Mouse (Mus musculus) megakaryocyte-erythroid progenitor cell, adult 5-6 weeks (primary cell): Measurements from ENCODE around the gene Irf8. TPM values are rescaled to one million over a fixed set of nuclear protein-coding genes. Genes with fewer than 3 reads are reported as not detected.
"Not testable (repeated sequence)": the region's sequence is repeated elsewhere in the genome, so short reads cannot be mapped to it uniquely, and the experiment has no call there.

ENCODE experiments used
- ATAC-seq: replicated peaks from 2 replicates; pipeline ENCODE4 v1.8.0; 2016; ENCODE audit warnings: mild to moderate bottlenecking, inconsistent platforms; ENCODE audit not compliant: severe bottlenecking, poor library complexity, low FRiP score, low TSS enrichment
- total RNA-seq, 2 experiments: library from RNA; stranded (forward) in 1 of 2; stranded (reverse) in 1 of 2; fragments of 200-1000, 215-1000 nt in 1 of 2; fragments of >200 nt in 1 of 2; fragmentation: Nextera tagmentation in 1 of 2; gene quantifications; 2 replicates each; pipeline ENCODE4 v1.2.3; 2014 to 2017

Irf8 gene
- total RNA-seq, 2 experiments from 2014 or later = 1.0 to 6.9 TPM

DNA sequence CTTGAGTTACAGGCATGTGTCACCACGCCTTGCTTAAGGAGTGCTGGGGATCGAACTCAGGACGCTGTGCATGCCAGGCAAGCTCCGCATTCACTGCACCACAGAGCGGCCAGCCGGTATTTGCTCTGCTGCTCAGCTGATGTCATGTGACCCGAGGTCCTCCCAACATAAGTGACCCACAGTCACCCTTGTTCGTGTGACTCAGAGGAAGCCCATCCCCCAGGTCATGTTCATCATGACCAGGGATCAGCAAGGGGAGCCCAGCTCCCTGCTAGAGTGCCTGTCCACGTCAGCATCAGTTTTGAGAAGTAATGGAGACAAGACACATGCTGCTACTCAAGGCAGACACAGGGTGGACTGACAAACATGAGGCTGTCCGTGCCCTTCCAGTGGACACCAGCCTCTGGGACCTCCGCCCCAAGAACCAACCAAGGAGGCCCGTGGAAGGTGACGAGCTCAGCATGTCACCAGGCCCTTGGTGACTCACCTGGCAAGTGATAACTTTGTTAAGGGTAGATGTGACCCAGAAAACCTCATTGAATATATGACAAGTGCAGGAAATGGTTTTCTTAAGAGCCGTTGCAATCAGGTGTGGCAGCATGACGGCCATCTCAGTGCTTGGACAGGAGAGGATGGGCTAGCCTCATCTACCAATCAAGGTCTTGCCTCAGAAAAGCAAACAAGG is 20.0 kb upstream of the Irf8 start:
- ATAC-seq = no peak

DNA sequence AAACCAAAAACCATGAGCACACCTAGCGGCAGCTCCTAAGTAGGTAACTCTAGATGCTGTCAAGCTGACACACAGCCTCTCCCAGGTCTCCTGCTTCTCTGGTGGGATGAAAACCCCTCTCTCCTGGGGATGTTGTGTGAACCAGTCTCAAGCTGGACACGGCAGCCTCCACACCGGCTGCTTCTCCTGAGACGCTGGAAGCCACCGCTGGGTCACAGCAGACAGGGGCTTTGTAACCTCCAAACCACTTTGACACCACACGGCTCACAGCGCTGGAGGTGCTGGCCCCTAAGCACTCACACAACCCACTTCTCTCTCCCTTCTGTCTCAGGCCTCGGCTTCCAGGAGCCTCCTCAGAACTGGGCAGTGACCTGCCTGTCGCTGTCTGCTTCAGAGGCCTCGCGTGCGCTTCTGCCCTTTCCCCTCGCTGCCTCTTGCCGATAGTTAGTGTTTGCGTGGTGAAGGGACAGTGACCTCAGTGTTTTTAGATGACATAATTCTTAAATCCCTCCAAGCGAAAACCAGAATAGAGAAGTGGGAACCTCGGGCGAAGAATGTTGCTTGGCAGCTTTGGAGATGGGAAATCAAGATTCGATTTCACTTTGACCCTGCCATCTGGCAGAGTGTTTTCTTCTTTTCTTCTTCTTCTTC is 16.4 kb upstream of the Irf8 start:
- no peak for ATAC-seq

DNA sequence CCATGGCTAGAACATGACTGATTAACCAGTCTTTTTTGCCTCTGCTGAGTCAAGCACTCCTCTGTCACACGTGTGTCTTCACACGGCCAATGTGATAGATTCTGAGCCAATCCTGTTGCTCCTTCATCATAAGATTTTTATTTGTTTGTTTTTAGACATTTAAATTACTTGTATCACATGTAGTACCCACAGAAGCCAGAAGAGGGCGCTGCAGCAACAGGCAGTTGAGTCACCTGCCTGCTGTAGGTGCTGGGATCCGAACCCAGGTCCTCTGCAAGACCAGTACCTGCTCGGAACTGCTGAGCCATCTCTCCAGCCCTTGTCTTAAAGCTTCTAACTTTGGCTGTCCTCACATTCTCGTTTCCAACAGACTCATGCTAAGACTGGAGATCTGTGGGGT is 13.1 kb upstream of the Irf8 start:
- ATAC-seq = no peak

DNA sequence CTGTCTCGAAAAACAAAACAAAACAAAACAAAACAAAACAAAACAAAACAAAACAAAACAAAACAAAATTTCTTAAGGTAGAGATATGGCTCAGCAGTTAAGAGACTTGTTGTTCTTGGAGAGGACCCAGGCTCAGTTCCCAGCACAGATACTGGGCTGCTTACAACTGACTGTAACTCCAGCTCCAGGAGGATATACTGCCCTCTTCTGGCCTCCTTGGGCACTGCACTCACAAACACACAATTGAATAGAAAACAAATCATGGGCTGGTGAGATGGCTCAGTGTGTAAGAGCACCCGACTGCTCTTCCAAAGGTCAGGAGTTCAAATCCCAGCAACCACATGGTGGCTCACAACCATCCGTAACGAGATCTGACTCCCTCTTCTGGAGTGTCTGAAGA is 12.1 kb upstream of the Irf8 start:
- ATAC-seq = not testable (repeated sequence)

DNA sequence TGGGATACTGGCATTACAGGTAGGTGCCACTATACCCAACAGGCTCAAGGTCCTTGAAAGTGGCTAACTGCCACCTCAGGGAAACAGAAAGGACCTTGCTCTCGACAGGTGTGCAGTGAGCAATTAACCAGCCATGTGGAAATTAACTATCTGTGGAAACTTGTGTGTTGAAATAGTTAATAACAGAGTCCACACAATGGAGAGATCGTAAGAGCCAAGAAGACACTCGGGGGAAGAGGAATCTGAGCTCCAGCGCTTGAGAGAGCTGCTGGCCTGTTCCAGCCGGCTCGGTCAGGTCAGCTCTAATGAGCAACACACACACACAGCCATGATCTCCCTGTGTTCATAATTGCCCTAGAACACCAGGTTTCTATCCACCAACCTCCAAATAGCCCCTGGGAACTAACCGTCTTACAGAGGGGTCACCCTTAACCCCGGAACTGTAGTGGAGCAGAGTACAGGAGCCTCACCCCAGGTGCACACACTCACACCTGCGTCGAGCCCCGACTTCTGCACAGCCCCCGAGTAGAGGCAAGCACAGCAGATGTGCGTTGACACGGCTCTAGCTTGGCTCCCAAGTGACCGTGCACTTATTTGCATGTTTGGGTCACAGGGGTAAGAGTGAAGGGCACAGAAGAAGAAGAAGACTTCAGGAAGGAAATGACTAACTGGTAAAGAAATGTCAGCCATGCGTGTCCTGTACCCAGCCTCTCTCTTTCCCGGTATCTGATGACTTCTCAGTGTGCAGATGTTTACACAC is 11.2 kb upstream of the Irf8 start:
- no peak for ATAC-seq

DNA sequence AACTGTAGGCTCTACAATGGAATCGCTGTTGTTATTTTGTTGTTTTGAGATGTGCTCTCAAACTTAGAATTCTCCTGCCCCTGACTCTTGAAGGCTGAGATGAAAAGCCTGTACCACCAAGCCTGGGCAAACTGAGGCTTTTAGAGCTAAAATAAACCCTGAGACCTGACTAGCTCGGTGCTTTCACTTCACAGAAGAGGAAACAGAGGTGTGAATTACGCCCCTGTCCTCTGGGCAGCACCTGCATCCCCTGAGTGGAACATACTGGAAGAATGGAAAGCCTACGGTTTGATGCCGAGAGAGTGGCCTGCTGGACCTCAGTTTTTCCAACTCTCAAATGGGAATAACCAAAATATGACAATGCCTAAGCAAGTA is 10.6 kb upstream of the Irf8 start:
- no peak for ATAC-seq

DNA sequence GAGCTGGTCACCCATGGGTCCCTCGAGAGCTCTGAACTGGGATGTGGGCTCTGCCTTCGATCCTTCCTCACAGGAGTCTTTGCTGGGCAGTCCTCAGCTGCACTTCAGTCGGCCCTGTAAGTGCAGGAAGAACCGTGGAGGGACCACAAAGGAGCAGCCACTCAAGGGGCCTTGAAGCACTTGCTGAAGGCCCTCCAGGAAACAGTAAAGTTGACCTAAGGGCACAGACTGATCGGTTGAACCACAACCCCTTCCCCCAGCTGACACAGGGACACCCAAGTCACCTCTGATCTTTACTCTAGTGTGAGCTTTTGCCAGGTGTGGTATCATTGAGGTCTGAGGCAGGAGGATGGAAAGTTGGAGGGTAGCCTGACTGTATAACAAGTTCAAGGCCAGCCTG is 10.1 kb upstream of the Irf8 start:
- no peak for ATAC-seq

DNA sequence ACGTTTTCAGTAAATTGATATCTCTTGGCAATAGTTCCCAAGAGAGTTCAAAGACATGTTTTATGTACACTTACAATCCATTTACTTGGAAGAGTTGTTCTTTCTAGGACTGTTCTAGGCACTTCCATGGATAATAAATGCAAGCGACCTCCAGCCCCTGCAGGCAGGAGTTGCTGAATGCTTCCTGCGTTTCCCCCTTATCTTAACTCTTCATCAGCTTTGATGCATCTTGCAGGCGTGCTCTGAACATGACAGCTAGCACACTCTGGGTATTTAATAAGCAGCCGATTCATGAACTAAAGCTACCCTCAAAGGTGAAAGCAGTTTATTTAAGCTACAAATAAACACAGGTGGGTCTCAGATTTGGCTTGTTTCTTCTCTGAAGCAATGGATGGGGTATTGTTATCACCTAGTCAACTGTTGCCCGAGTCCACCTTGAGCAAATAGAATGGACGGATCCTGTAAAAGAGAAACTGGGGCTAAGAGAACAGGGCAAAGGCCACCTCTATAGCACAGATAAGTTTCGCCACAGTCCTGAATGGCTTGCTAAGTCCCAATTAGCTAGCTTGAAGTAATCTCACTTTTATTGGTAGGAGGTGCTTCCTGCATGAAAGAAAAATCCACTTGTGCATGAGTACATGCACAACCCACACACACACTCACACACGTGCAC is 7.5 kb upstream of the Irf8 start:
- no peak for ATAC-seq

DNA sequence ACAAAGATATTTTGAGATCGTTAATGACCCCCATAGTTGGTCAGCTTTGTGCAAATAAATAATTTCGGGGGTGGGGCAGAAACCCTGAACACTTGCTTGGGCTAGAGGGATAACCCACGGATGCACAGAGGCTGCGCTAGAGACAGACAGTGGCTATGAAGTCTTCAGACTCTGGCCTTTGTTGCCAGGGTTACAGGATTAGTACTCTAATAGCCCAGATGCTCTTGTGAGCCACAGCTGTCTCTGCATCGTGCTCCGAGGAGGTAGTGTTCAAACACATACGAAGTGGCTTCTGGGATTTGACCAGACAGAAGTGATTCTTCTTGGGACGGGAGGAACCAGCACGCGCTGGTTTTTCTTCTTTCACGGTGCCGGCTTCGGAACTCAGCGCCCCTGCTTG is 4.6 kb upstream of the Irf8 start:
- ATAC-seq = no peak

DNA sequence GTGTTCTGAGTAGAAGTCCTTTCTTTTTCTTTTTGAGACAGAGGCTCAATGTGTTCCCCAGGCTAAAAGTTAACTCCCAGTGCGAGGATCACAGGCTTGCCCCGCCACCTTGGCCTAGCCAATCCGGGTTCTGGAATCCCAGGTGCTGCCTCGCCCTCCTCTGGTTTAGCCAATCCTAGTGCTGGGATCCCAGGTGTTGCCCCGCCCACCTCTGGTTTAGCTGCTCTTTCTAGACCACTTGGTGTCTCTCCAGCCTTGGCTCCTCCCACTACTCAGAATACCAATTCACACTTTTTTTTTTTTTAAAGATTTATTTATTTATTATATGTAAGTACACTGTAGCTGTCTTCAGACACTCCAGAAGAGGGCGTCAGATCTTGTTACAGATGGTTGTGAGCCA is 4.1 kb upstream of the Irf8 start:
- ATAC-seq = no peak

DNA sequence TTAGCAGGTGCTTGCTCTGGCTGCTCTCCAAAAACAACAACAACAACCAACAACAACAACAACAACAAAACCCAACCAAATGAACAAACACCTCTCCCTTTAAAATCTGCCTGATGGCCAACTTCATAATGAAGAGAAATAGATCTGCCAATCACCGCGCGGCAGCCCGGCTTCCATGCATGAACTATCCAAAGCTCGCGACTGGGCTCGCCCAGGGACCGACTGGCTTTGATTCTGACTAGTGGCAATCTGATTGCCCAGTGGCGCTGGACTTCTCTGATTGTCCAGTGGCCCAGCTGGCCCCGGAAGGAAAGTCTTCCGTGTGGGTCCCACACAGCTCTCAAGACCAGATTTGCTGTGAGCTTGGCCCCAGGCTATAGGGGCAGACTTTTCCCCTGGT is 328 bp downstream of the Irf8 start:
- no peak for ATAC-seq

DNA sequence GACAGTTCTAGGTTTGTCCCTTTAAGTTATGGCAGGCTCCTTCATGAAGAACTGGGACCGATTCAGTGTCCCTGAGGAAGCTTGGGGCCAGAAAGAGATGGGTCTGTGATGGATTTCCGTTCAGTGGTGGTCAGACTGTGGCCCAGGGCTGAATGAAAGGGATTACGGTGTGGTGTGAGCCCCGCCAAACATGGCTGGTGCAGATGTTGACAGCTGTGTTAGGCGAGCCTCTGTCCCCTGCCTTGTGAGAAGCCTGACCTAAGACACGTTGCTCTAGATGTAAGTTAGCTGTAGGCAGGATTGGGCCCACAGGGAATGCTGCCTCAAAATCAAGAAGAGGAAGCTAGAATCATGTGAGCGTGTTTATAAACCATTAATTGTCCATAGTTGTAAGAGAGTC is 1.0 kb downstream of the Irf8 start:
- no peak for ATAC-seq

DNA sequence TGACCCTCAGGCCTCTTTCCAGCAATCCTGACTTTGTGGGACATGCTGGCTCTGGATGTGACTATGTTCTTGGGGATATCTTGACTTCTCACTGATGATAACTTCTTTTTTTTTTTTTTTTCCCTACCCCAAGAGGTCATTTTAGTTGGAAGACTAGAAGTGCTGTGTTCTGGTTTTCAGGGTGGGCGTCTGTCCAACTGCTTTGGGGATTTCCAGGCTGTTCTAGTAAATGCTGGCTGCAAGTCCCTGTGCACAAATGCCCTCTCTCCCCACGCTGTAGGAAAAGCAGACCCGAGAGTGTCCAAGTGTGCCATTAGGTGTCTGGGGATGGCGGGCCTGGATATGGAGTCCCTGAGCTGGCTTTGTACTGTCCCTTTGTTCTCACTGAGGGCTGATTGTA is 2.6 kb downstream of the Irf8 start:
- ATAC-seq = no peak

DNA sequence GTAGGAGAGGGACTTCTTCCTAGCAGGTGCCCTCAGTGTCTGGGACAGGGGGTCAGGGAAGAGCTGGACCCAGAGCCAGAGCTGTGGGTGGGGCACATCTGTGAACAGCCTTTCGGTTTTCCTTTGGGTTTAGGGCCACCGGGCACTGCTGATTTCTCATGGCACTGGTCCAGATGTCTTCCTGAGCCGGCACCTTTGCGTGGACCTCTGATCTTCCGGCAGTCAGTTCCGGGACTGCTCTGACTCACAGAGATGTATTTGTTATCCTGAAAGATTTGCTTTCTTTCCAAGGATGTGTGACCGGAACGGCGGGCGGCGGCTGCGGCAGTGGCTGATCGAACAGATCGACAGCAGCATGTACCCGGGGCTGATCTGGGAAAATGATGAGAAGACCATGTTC is 3.4 kb downstream of the Irf8 start:
- ATAC-seq = no peak

DNA sequence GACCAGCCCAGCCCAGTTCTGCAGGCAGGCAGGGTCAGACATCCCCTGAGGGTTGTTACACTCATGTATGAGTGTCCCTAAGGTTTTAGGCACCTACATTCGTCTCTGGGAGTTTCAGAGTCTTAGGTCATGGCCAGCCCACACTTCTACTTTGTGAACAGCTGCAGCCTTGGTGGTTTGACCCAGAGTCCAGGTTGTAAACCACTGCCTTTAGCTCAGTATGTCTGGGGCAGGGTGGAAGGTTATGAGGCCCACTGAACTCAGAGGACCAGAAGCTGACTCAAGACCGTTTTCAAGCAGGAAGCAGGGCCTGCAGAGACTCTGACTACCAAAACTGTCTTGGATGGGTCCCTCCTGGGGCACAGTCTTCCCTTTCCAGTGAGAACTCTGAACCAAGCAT is 4.4 kb downstream of the Irf8 start:
- ATAC-seq = no peak

DNA sequence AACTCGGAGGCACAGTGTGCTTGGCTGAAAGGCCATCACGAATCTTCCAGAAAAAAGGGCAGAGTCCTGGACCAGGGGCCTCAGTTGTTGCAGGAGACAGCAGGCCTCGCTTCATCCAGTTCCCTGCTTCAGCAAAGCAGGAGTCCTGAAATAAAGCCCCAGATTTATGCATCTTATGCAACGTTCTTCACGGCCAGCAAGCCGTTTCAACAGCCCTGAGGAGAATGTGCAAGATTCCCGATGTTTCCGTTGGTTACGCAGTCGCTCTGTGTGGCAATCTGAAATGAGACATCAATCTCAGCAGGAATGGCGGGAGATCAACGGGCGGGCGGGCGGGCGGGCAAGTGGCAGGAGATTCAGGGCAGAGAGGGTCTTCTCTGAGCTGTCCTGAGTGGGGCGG is 4.8 kb downstream of the Irf8 start:
- ATAC-seq = no peak

DNA sequence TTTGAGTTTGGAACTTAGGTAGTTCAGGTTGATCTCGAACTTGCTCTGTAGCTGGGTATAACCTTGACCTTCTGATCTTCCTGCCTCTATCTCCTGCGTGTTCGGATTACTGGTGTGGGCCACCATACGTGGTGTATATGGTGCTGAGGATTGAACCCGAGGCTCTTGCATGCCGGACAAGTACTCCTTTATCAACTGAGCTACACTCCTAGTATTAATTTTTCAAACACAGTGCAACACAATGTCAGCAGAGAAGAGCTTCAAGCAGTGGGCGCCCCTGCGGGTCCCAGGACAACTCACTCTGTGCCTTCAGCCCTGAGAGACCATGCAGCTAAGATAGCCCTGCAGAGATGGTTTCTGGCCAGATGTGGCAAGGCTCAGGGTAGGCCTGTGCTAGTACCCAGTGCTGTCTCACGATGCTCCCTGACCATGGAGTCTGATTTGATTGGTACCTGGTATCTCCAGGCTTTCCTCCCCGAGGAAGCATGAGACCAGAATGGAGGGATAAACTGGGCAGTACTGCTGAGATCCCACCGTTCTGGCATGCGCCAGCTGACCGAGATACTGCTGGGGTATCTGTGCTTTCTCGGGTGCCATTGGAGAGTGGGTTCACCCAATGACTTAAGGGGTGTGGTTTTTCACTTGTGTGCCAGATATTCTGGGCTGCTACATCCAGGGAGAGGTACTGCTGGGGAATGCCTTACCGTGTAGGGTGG is 5.8 kb downstream of the Irf8 start:
- ATAC-seq = no peak

DNA sequence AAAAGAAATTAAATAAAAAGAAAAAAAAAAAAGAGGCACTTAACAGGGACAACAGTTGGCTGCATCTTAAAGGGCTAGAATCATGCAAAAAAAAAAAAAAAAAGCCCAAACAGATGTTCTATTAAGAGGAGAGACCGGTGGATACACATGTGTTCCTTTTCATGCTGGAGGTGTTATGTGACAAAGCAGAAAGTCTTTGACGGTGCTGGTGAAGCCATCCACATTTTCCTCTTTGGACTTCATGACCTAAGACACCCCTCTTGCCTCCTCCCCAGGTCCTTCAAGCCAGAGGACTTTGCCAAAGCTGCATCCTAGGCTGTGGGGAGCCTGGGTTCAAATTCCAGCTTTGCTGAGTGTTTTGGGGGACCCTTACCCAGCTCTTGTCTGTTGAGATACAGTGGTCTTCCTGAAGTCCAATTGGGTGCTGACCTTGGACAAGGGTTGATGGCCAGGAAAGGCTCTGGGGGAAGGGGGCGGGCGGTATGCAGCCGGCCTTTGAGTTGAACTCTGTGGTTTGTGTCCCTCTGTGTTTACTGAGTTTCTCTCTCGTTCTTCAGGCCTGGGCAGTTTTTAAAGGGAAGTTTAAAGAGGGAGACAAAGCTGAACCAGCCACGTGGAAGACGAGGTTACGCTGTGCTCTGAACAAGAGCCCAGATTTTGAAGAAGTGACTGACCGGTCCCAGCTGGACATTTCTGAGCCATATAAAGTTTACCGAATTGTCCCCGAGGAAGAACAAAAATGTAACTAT is 7.2 kb downstream of the Irf8 start:
- no peak for ATAC-seq

DNA sequence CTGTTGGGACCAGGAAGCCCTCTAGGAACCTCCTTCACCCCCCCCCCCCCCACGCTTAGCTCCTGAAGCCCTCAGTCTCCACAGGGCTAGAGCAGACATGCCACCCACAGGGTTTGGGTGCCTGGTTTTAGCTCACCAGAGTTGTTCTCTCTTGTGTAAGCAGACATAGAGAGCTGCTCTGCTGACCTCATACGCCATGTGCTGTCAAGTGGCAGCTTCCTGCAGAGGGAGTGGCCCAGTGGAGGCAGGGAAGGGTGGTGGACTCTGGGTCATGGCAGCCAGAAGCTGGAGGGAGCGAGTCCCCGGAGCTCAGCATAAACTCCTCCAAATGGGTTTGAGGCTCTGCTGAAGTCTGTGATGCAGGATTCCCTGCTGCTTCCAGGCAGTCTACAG is 7.7 kb downstream of the Irf8 start:
- no peak for ATAC-seq
